Mouse (Mus musculus) neural tube, postnatal 0 days (tissue): Measurements from ENCODE around the gene Olfr372. TPM values are rescaled to one million over a fixed set of nuclear protein-coding genes. Genes with fewer than 3 reads are reported as not detected.

ENCODE experiments used
- polyA plus RNA-seq: library from polyadenylated mRNA; unstranded; fragments of >200 nt; fragmentation: Nextera tagmentation; extraction: Ambion mirVana; gene quantifications from 2 replicates; pipeline ENCODE4 v1.2.1, GENCODE M21; 2015

Gene Olfr372
- polyA plus RNA-seq: not detected in 2 replicates

DNA sequence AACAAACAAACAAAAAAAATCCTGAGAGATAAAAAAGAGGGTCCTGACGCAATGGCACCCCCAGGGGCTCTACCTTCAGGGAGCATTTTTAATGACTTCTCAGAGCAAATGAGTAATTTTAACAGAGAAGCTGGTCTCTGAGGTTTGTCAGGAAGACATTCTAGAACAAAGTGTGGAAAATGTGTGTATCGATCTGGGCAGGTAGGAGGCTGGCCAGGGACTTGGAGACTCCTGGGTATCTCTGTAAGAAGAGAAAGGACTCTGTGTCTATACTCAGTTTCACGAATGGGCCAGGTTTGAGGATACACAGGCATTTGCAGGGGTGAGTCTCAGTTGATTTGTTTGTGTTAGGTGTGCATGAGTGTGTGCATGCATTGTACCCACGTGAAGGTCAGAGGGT, at the start of gene Olfr372:
Olfr372 (plus strand) TSS at position 301 of the 400 bp plus-strand sequence.

DNA sequence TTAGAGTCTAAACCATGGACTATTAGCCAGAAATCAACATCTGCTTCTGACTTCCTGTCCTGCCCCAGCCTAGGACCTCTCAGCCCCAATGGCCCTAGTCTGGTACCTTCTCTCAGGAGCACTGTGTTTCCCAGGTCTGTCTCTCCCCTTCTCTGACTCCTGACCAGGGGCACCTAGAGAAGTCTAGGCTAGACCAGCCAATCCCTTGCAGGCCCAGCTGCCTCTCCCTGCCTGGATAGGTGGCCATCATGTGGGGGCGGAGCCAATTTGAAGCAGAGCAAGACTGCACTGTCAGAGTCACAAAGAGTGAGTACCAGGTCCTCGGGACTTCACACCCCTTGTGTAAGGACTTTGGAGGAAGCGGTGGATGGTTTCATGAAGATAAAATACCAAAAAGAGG, 31.5 kb upstream of the Olfr372 start, which contains the start of gene Cyp4f18:
Cyp4f18 (minus strand) TSS at position 154 of the 400 bp plus-strand sequence.

DNA sequence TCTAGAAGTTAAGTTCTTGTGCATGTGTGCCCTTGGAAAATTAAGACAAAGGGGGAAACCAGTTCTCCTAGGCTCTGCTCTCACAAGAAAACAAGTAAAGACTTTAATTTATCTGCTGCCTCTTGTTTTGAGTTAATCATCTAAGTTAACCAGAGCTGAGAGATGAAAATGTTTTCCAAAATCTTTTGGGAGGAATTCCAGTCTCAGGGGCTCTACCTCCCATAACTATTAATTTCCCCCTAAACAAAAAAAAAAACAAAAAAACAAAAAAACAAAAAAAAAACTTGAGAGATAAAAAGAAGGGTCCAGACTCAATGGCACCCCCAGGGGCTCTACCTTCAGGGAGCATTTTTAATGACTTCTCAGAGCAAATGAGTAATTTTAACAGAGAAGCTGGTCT, 41.9 kb downstream of the Olfr372 start, which contains the start of gene Olfr373:
Olfr373 (plus strand) TSS at position 301 of the 400 bp plus-strand sequence.

DNA sequence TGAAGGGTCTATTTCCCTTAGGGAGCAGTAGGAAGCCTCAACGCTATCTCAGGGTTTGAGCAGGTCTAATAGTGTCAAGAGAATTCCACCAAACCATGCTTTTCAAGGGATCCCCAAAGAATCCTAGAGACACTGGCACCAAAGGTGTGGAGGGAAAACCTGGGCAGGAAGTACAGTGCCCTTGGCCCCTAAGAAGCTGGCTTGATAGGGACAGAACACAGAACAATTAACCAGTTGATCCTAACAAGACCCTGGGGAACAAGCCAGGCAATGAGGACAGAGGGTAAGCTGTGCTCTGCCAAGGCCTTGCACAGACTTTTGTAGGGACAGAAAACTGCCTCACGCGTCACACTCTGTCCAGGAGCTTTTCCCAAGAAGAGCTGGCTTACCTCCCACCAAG, 65.7 kb downstream of the Olfr372 start, which contains the start of gene Olfr374:
Olfr374 (plus strand) TSS at position 301 of the 400 bp plus-strand sequence.

Other genes with a start within 250 kb of the Olfr372 start
- gene Zfp709, start 159.2 kb upstream of the Olfr372 start, polyA plus RNA-seq: 5.1 and 5.7 TPM in 2 replicates
- gene Zfp882, start 132.6 kb upstream of the Olfr372 start, polyA plus RNA-seq: 10.9 and 11.4 TPM in 2 replicates
- gene Zfp617, start 132.6 kb upstream of the Olfr372 start, polyA plus RNA-seq: 26.3 and 26.8 TPM in 2 replicates
- gene Zfp961, start 90.2 kb upstream of the Olfr372 start, polyA plus RNA-seq: 12.7 and 13.6 TPM in 2 replicates
- 1.3 and 1.6 TPM in 2 replicates for gene Cyp4f18, start 31.6 kb upstream of the Olfr372 start, polyA plus RNA-seq
- not detected in 2 replicates for gene Olfr373, start 42.0 kb downstream of the Olfr372 start, polyA plus RNA-seq
- gene Olfr374, start 65.8 kb downstream of the Olfr372 start, polyA plus RNA-seq: not detected in 2 replicates
- gene Tpm4, start 93.8 kb downstream of the Olfr372 start, polyA plus RNA-seq: 100 and 103 TPM in 2 replicates
- gene Rab8a, start 120.0 kb downstream of the Olfr372 start, polyA plus RNA-seq: 61.4 and 65.5 TPM in 2 replicates
- gene Hsh2d, start 148.4 kb downstream of the Olfr372 start, polyA plus RNA-seq: not detected in 2 replicates
- gene Cib3, start 171.6 kb downstream of the Olfr372 start, polyA plus RNA-seq: not detected in 2 replicates
- gene Gm11034, start 172.4 kb downstream of the Olfr372 start, polyA plus RNA-seq: not detected in 2 replicates
- 62.6 and 65.6 TPM in 2 replicates for gene Fam32a, start 178.5 kb downstream of the Olfr372 start, polyA plus RNA-seq
- 198 and 225 TPM in 2 replicates for gene Ap1m1, start 198.8 kb downstream of the Olfr372 start, polyA plus RNA-seq